Mouse (Mus musculus) stomach, embryonic 14.5 days (tissue): ENCODE measurements around the gene Ap3b2. TPM values are rescaled to one million over a fixed set of nuclear protein-coding genes. Genes with fewer than 3 reads are reported as not detected.
"Not testable (repeated sequence)": the region's sequence is repeated elsewhere in the genome, so short reads cannot be mapped to it uniquely, and the experiment has no call there.

ENCODE experiments used
- ATAC-seq: fragments of 200-750 bp; cut with Nextera tagmentation; 2 replicates; pipeline ENCODE4 v1.8.0; 2017; ENCODE audit warnings: low read depth, moderate TSS enrichment; ENCODE audit not compliant: insufficient number of reproducible peaks, insufficient read depth, low FRiP score
- H3K27ac ChIP-seq: fragments of 300-500 bp; sonication (generic); 2 replicates; pipeline ENCODE4 v1.5.1; 2014; ENCODE audit warnings: mild to moderate bottlenecking, low read length, moderate library complexity, mixed read lengths
- H3K27me3 ChIP-seq: fragments of 300-500 bp; sonication (generic); 2 replicates; pipeline ENCODE4 v1.6.1; 2014; ENCODE audit warnings: low read length, control low read depth, mixed read lengths; ENCODE audit not compliant: control insufficient read depth, insufficient read depth
- H3K36me3 ChIP-seq: fragments of 300-500 bp; sonication (generic); 2 replicates; pipeline ENCODE4 v1.6.1; 2014; ENCODE audit warnings: mild to moderate bottlenecking, control low read depth, low read length, moderate library complexity, mixed read lengths; ENCODE audit not compliant: control insufficient read depth, insufficient read depth
- H3K4me1 ChIP-seq: fragments of 300-500 bp; sonication (generic); 2 replicates; pipeline ENCODE4 v1.6.1; 2014; ENCODE audit warnings: low read length, control low read depth, mixed read lengths; ENCODE audit not compliant: control insufficient read depth, insufficient read depth
- H3K4me2 ChIP-seq: fragments of 300-500 bp; sonication (generic); replicated peaks from 2 replicates; pipeline ENCODE4 v1.6.1; 2014; ENCODE audit warnings: low read depth, low read length, control low read depth
- H3K4me3 ChIP-seq: fragments of 300-500 bp; sonication (generic); 2 replicates; pipeline ENCODE4 v1.5.1; 2014; ENCODE audit warnings: low read depth, low read length, control low read depth
- H3K9ac ChIP-seq: fragments of 300-500 bp; sonication (generic); replicated peaks from 2 replicates; pipeline ENCODE4 v1.6.1; 2014; ENCODE audit warnings: low read depth, mild to moderate bottlenecking, control low read depth, low read length, moderate library complexity, mixed read lengths
- H3K9me3 ChIP-seq: fragments of 300-500 bp; sonication (generic); 2 replicates; pipeline ENCODE4 v1.6.1; 2016; ENCODE audit warnings: low read depth, low read length, control low read depth; ENCODE audit not compliant: control insufficient read depth
- WGBS: fragments of 180-500 bp; shearing (Covaris S2); extraction: QIAGEN DNeasy Blood & Tissue Kit; methylation state at CpG from one replicate; pipeline ENCODE4 v1.1.7; 2014; 5-methylcytosine and 5-hydroxymethylcytosine counted together
- polyA plus RNA-seq: library from polyadenylated mRNA; unstranded; fragments of >200 nt; fragmentation: Nextera tagmentation; extraction: Ambion mirVana; gene quantifications from 2 replicates; pipeline ENCODE4 v1.2.1, GENCODE M21; 2014

Gene Ap3b2
- polyA plus RNA-seq, 1 experiment from 2014 or later = 5.6 TPM

DNA sequence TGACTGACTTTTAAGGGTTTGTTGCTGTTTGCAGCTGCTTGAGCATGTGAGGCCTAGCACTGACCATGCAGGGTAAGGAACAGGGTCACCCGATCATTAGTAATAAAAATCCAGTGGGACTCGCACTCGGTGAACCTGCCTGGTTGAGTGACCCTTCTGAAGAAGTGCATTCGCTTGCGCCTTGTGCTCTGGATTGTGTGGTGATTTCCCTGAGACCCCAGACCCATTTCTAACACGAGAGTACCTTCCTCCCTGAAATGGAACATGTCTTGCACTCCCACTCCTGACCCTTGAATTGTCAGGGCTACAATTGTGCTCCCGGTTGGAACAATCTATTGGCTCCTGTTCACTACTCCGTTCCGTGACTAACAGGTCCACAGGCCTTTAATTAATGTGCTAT, 1.1 kb downstream of the Ap3b2 start:
- no peaks in the 10 kb centered on the region for H3K4me1 ChIP-seq
- no peak for ATAC-seq
- no peak overlapping the region for H3K27ac ChIP-seq
- H3K9me3 ChIP-seq = no peaks in the 10 kb centered on the region
- WGBS = 47% methylated on average over 9 of the region's 9 CpGs
- no peak overlapping the region for H3K4me2 ChIP-seq
- no peak overlapping the region for H3K9ac ChIP-seq
- H3K27me3 ChIP-seq = no peaks in the 10 kb centered on the region
- peak overlapping the region; percentile 44; the same call in 1 of the 2 replicates for H3K4me3 ChIP-seq
- no peaks in the 10 kb centered on the region for H3K36me3 ChIP-seq

DNA sequence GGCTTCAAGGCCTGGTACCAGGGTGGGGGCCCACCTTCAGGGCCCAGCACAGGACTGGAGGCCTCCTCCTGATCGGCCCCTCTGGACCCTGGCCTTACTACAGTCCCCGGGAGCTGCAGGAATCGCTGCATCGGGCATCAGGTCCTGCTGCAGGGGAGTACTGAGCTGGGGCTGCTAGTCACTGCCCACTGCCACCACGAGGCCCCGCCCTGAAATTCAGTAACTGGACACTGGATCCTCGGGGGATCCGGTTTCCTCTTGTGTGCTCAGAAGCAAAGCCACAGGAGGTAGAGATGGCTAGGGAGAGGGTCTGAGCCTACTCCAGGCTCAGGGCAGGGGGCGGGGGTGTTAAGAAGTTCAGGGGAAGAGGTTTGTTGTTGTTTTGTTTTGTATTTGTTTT, 4.1 kb downstream of the Ap3b2 start:
- H3K27ac ChIP-seq = no peak overlapping the region
- WGBS = 9% methylated on average over 9 of the region's 9 CpGs
- no peak overlapping the region for H3K4me2 ChIP-seq
- H3K27me3 ChIP-seq = no peaks in the 10 kb centered on the region
- H3K36me3 ChIP-seq = no peaks in the 10 kb centered on the region
- H3K9ac ChIP-seq = no peak overlapping the region
- H3K4me3 ChIP-seq = no peak overlapping the region
- H3K9me3 ChIP-seq = no peaks in the 10 kb centered on the region
- no peaks in the 10 kb centered on the region for H3K4me1 ChIP-seq
- ATAC-seq = no peak

DNA sequence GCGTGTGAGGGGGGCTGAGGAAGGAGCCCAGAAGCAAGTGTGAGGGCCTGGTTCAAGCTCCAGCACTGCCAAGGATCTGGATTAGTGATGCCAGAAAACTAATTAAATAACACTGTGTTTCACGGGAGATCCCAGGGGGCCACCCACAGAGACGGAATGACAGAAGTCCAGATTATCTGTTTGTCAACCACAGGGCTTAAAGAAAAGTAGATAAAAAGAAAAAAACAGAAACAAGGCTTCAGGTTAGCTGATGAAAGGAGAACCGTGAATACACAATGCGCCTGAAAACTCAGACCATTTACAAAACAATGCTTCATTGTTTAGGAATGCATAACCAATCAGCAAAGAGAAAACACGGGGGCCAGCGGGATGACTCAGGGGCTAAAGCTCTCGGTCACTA, 12.9 kb downstream of the Ap3b2 start:
- ATAC-seq = no peak
- Histone ChIP-seq H3K4me1 (no peaks in the 10 kb centered on the region), H3K9ac (no peak overlapping the region), H3K27ac (no peak overlapping the region), H3K4me2 (no peak overlapping the region), H3K36me3 (no peaks in the 10 kb centered on the region), H3K27me3 (no peaks in the 10 kb centered on the region; the same call in 1 of the 2 replicates), H3K4me3 (no peak overlapping the region), H3K9me3 (no peaks in the 10 kb centered on the region)
- 15% methylated on average over 8 of the region's 8 CpGs for WGBS

DNA sequence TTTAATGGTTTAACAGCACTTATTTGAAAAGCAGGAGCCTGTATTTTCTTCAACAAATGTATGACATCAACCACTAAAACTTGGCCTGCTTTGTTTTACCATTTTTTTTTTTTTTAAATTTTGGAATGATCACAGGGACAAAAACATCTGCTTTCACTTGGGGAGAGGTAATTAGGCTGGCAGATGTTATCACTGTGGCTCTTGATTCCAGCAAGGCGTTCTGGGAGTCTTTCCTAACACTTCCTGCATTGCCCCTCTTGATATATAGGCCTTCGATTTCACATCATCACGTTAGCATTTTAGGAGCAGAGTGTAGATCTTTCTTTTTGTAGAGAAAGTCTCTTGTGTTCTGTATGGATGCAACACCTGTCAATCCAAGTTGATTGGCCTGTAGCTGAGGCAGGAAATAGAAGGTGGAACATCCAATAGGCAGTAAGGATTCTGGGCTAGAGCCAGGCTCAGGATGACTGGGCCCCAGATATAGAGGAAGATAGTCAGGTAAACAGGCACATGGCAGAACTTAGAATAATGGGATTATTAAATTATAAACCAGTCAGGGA, 14.1 kb downstream of the Ap3b2 start:
- ATAC-seq = no peak

DNA sequence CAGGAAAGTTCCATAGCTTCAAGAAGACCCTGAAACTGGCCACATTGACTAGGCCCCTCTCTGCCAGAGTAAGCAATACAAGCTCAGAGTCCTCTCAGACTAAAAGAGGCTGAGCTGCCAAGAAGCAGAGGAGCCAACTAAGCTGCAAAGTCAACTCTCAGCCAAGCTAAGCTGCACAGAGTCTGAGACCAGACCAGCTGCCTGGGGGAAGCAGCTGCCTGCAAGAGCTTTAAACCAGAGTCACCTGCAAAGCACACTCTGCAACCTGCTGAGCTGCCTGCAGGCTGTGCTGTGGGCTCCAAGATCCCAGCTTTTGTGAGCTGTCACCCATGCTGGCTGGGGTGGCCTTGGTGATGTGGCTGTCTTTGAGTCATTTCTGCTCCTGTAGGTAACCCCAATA, 15.5 kb downstream of the Ap3b2 start:
- not testable (repeated sequence) for H3K4me1 ChIP-seq, H3K36me3 ChIP-seq, H3K27me3 ChIP-seq, H3K4me3 ChIP-seq, H3K4me2 ChIP-seq, H3K27ac ChIP-seq, H3K9ac ChIP-seq, H3K9me3 ChIP-seq, ATAC-seq

More for the DNA sequence above, 14.1 kb downstream of the Ap3b2 start:
- H3K4me1 ChIP-seq = no peaks in the 10 kb centered on the region
- H3K4me2 ChIP-seq = no peak overlapping the region
- H3K9ac ChIP-seq = no peak overlapping the region
- H3K36me3 ChIP-seq = no peaks in the 10 kb centered on the region
- WGBS = 69% methylated on average over 3 of the region's 3 CpGs
- no peak overlapping the region for H3K4me3 ChIP-seq
- H3K27me3 ChIP-seq = no peaks in the 10 kb centered on the region; the same call in 1 of the 2 replicates
- H3K9me3 ChIP-seq = no peaks in the 10 kb centered on the region
- no peak overlapping the region for H3K27ac ChIP-seq

DNA sequence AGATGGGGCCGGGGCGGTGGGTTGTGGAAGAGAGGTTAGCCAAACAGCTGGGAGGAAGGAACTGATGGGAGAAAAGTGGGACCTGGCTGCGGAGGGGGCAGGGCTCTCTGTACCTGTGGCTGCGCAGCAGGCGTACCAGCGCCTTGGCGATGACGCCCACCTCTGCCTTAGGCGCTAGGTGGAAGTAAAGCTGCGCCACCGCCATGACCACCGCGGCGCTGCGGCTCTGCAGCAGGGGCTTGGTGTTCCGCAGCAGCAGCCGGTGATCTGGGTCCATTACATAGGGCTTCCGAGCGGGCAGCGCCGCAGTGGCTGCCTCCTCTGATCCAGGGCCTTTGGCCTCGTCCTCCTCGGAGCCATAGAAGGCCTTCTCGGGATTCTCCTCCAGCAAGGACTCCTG, 16.9 kb downstream of the Ap3b2 start:
- ATAC-seq = no peak
- Histone ChIP-seq H3K27ac (no peak overlapping the region), H3K4me3 (no peak overlapping the region), H3K4me2 (no peak overlapping the region; the same call in 1 of the 2 replicates), H3K9me3 (no peaks in the 10 kb centered on the region), H3K27me3 (no peaks in the 10 kb centered on the region; the same call in 1 of the 2 replicates), H3K9ac (no peak overlapping the region), H3K4me1 (no peaks in the 10 kb centered on the region), H3K36me3 (no peaks in the 10 kb centered on the region)
- WGBS = 4% methylated on average over 24 of the region's 24 CpGs

DNA sequence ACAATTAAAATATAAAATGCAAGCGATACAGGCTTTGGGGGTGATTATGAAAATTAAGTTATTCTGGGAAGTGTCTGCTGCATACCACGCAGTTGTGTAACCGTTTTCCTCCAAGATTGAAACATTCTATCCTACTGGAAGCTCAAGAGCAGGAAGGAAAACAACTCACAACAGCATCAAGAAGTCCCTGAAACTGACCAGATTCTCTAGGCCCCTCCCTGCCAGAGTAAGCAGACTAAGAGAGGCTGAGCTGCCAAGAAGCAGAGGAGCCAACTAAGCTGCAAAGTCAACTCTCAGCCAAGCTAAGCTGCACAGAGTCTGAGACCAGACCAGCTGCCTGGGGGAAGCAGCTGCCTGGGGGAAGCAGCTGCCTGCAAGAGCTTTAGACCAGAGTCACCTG, 18.5 kb downstream of the Ap3b2 start:
- H3K27me3 ChIP-seq = no peaks in the 10 kb centered on the region; the same call in 1 of the 2 replicates
- H3K27ac ChIP-seq = no peak overlapping the region
- H3K9me3 ChIP-seq = no peaks in the 10 kb centered on the region
- no peak overlapping the region for H3K9ac ChIP-seq
- no peaks in the 10 kb centered on the region for H3K4me1 ChIP-seq
- no peak for ATAC-seq
- WGBS = 66% methylated on average over 3 of the region's 3 CpGs
- no peak overlapping the region for H3K4me3 ChIP-seq
- no peaks in the 10 kb centered on the region for H3K36me3 ChIP-seq
- H3K4me2 ChIP-seq = no peak overlapping the region

DNA sequence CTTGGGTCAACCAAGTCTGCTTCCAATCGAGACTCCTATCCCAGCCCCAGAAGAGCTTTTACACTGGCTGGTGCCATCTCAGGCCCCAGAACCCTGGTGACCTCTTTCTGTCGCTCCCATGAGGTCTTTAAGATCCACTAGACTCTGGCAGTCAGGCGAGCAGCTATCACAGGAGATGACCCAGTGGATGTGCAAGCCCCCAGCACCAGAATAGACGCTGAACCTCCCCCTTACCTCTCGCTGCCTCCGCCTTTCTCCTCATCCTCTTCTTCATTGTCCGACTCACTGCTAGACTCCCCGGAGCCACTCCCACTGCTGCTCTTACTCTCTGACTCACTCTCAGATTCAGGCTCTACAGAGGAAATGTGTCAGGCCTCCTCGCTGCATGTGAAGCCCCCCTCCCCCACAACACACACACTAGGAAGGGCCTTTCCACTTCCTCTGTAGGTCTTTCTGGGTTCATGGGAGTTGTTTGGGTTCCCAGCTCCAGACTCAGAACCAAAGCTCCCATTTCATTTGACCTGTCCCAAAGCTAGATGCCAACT, 28.7 kb downstream of the Ap3b2 start:
- H3K9ac ChIP-seq = no peak overlapping the region
- no peaks in the 10 kb centered on the region for H3K9me3 ChIP-seq
- H3K27ac ChIP-seq = no peak overlapping the region
- H3K36me3 ChIP-seq = no peaks in the 10 kb centered on the region
- H3K27me3 ChIP-seq = no peaks in the 10 kb centered on the region
- no peak for ATAC-seq
- H3K4me3 ChIP-seq = no peak overlapping the region
- no peak overlapping the region for H3K4me2 ChIP-seq
- H3K4me1 ChIP-seq = no peaks in the 10 kb centered on the region
- 65% methylated on average over 9 of the region's 9 CpGs for WGBS

DNA sequence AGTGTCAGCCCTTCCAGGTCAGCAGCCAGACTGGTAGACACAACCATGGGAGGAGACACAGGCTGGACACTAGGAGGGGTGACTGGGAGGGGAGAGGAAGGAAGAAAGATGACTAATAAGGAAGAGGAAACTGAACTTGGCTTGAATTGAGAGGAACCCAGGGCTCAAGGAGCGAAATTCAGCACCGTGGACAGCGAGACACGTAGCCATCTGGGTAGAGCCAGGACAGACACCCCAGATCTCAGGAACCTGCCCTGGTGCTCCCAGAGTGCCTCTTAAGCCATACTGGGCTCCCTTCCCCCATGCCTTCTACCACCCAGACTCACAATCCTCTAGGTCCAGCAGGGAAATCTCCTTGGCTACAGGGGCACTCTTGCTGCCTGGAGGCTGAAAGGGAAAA, 29.6 kb downstream of the Ap3b2 start:
- H3K9ac ChIP-seq = no peak overlapping the region
- no peak overlapping the region for H3K4me2 ChIP-seq
- ATAC-seq = no peak
- H3K4me3 ChIP-seq = no peak overlapping the region
- H3K4me1 ChIP-seq = no peaks in the 10 kb centered on the region
- H3K9me3 ChIP-seq = no peaks in the 10 kb centered on the region
- WGBS = 1% methylated on average over 4 of the region's 4 CpGs
- H3K27me3 ChIP-seq = no peaks in the 10 kb centered on the region
- H3K27ac ChIP-seq = no peak overlapping the region
- no peaks in the 10 kb centered on the region for H3K36me3 ChIP-seq
